Mouse (Mus musculus) embryo, embryonic 10.5 days (tissue): ENCODE data around the gene Gtf2h3.
"Not testable (repeated sequence)": the region's sequence is repeated elsewhere in the genome, so short reads cannot be mapped to it uniquely, and the experiment has no call there.

Experiments used
- DNase-seq: peaks from one replicate; pipeline ENCODE4 v3.0.0-alpha.2; 2015; ENCODE audit warnings: low spot score

Gene Gtf2h3

GRCm38 (mm10) chr5:124575467-124575866 lies 3.5 kb upstream of the Gtf2h3 start:
- no peak for DNase-seq

DNA sequence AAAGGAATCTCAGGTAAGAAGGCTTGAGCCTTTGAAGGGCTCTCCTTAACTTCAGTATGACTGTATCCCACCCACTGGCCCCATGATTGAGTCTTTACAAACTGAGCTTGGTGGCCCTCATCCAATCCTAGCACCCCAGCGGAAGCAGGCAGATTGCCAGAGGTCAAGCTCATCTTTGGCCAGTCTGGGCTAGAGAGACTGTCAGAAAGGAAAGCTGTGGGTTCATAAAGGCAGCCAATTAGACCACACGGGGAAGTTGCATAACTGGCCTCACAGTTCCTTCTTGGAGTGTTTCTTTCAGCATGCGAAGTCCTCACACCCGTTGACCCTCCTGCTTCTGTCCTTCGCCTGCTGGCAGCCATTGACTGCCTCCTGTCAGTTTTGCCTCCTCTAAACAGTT lies 3.6 kb downstream of the Gtf2h3 start:
- no peak for DNase-seq

DNA sequence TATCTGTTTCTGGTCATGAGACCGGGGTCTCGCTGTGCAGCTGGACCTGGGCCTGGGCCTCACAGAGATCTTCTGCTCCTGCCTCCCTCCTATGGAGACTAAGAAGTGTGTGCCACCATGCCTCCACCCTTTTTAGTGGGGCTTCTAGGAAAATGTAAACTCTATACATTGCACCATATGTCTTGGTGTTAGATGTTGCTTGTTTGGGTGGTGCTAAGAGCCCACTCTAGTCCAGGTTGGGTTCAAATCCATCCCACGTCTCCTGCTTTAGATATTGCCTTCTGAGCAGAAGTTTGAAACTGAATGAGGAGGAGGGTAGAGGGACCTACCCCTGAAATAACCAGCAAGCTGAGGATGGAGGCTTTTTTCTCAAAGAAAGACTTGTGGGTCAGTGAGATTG lies 13.8 kb downstream of the Gtf2h3 start:
- no peak for DNase-seq

DNA sequence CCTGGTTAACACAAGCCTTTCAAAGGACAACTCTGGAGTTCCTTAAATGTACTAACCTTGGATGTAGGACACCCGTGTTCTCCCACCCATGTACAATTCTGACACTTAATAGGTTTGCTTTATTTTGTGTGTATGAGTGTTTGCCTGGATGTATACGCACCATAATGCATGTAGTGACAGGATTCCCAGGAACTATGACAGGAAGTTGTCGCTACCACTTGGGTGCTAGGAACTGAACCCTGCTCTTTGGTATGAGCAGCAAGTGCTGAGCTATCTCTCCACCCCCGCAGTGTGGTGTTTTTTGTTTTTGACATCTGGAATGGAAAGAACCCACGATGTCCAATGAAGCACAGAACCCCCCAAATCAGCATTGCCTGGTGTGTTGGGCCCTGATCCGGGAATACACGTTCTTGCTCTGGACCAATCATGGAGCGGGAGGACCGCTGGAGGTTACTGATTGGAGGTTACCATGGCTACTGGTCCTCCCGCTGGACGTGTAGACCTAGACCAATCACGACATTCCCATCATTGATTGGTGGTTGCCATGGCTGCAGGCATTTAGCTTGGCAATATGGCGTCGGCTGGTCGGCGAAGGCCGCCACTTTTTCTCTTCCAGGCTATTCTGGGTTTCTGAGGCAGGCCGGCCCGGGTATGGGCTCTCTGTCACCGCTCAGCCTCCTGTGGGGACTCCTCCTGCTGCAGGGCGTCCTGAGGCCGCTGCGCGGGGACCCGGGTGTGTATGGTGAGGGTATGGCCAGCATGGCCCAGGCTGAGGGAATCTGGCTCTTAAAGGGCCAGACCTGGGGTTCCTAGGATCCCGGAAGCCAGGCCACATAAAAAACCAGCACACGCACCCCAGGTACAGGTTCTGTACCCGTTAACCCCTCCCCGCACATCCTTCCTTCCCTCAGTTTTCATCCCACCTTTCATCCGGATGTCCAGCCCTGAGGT lies 19.6 kb downstream of the Gtf2h3 start:
- DNase-seq, result peak; percentile 99

GRCm38 (mm10) chr5:124599726-124600125 lies 20.8 kb downstream of the Gtf2h3 start:
- DNase-seq, result not testable (repeated sequence)

GRCm38 (mm10) chr5:124602349-124602748 lies 23.4 kb downstream of the Gtf2h3 start:
- peak; percentile 78 for DNase-seq

- no peak for DNase-seq
Observed at GRCm38 (mm10) chr5:124604296-124604695, 25.4 kb downstream of the Gtf2h3 start.

- DNase-seq, result no peak
Observed at GRCm38 (mm10) chr5:124605041-124605622, 26.2 kb downstream of the Gtf2h3 start.

- DNase-seq, result no peak
Observed at GRCm38 (mm10) chr5:124610965-124611364, 32.0 kb downstream of the Gtf2h3 start.

- no peak for DNase-seq
Observed at GRCm38 (mm10) chr5:124614709-124615108, 35.8 kb downstream of the Gtf2h3 start.

- no peak for DNase-seq
Observed at GRCm38 (mm10) chr5:124618711-124619110, 39.8 kb downstream of the Gtf2h3 start.

DNA sequence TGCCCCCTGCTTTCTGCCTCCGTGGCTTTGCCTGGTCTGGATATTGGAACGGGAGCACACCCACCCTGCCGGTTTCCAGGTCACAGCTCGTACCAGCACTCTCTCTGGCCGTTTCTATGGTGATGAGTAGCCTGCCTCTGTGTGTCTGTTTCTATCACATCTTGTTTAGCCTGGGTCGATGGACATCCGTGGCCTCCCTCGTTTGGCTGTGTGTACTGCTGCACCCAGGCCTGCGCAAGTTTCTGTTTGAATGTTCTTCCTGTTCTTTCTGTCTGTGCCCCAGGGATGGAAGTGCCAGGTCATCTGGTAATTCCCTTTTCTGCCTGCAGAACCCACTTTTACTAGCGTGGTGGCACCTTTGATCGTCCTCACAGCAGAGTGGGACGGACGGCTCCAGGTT lies 42.4 kb downstream of the Gtf2h3 start:
- no peak for DNase-seq

DNA sequence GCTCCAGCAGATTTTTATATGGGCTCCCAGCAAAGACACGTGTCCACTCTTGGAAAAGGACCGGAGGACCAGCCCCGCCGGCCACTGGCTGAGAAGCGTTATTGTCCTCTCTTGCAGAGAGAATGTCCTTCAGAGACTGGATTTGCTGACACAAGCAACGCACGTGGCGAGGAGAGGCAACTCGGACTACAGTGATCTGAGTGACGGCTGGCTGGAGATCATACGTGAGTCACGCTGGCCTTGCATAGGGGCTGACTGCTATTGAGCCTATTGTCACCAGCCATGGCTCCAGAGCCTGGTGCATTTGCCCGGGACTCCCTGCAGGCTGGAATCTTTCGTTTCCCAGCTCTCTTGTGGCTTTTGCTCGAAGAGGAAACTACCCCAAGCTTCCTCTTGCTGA lies 44.0 kb downstream of the Gtf2h3 start:
- DNase-seq, result no peak

GRCm38 (mm10) chr5:124624291-124624690 lies 45.4 kb downstream of the Gtf2h3 start:
- DNase-seq, result no peak

DNA sequence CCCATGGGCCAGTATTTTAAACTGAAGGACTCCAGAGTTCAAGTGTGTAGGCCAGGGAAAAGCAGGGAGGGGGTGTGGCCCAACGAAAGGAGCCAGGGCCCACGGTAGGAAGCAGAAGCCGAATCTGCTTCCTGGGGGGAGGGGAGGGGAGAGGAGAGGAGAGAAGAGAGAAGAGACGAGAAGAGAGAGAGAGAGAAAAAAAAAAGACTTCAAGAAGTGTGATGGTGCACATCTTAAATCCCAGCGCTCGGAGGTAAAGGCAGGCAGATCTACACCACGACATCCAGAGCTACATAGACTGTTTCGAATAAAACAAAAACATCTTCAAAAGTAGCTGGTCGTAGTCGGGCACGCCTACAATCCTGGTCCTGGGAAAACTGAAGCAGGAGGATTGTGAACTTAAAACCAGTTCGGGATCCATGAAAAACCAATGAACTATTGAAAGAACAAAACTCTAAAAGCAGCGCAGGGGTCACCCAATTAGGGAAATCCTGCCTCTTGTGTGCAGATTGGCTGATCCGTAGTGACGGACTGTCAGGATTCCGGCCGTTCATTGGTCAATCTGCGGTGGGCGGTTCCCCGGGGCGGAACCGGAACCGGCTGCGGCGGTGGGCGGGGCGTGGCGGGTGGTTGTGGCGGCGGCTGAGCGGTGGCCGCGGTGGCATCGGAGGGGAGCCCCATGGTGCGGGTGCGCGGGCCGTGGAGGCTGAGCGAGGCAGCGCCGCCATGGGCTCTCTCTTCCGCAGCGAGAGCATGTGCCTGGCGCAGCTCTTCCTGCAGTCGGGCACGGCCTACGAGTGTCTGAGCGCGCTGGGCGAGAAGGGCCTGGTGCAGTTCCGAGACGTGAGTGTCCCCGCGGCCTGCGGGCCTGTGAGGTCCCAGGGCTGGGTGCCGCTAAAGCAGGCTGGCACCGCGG lies 49.8 kb downstream of the Gtf2h3 start, which contains the start of gene Atp6v0a2:
Gene Atp6v0a2, plus strand, starts transcription at position 129 of the 916 bp plus-strand sequence.
- DNase-seq, result peak; percentile 93

DNA sequence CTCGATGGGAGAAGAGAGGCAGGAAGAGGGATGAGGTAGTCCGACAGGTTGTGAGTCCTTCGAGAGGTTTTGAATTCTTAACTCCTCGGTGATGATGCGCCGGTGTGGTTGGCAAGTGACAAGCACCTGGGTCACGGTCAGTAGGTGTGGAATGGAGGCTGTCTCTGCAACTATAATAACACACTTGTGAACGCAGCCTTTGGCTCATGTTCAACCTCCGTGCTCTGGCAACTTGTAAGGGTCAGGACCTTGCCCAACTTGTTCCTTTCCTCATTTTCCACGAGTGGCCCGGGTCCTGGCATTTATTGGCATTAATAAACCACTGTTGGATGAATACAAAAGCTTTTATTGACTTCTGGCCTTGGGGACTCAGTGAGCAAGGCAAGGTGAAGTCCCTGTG lies 50.7 kb downstream of the Gtf2h3 start:
- no peak for DNase-seq

DNA sequence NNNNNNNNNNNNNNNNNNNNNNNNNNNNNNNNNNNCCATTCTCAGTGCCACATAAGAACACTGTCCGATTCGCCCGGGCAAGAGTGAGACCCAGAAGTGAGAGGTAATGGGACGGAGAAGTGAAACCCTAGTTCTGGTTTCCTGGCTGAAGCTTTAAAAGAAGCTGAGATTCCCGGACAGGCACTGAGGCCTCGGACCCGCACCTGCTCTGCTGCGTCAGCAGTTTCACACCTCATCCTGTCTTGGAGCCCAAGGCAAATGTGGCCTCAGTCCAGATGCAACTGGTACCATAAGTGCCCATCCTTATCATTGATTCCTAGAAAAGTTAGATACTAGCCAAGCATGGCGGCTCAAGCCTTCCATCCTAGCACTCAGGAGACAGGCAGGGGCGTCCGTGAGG lies 52.7 kb downstream of the Gtf2h3 start:
- no peak for DNase-seq

GRCm38 (mm10) chr5:124632461-124632860 lies 53.5 kb downstream of the Gtf2h3 start:
- DNase-seq, result no peak

DNA sequence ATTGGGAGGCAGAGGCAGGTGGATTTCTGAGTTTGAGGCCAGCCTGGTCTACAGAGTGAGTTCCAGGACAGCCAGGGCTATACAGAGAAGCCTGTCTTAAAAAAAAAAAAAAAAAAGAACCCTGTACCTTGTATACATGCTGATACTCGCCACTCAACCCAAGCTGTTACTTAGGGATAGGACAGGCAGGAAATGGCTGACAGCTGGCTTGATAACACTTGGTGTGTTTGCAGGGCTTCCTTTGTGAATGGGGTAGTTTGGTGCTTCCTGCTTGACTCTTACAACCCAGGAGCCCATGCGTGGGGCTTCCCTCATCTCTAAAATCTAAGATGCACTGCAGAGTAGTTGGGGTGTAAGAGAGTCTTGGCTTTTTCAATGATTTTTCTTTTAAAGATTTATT lies 54.5 kb downstream of the Gtf2h3 start:
- DNase-seq, result no peak

DNA sequence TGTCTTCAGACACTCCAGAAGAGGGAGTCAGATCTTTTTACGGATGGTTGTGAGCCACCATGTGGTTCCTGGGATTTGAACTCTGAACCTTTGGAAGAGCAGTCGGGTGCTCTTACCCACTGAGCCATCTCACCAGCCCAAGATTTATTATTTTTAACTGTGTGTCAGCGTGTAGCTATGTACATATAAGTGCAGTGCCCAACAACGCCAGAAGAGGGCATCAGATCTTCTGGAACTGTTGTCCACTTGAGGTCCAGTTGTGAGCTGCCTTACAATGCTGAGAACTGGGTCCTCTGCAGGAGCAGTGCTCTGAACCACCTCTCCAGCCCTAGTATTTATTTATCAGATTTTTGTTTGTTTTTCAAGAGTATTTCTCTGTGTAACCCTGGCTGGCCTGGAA lies 56.1 kb downstream of the Gtf2h3 start:
- peak; percentile 41 for DNase-seq

DNA sequence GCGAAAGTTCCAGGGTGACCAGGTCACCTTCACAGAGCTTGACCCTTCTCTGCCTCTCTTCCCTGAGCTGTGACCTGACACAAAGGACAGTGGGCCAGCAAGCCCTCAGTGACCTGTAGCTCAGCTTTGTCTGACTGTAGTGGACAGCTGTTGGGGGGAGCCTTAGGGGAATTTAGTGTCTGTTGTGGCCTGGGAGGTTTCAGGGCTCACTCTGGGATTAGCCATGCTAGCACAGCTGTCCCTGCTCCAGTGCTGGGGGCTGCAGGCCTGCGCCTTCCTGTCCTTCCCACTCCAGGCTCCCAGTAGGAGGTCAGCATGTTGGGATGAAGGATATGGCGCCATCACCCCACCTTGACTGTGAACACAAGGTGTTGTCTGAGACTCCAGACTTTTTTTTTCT lies 57.2 kb downstream of the Gtf2h3 start:
- no peak for DNase-seq

- DNase-seq, result no peak
Observed at GRCm38 (mm10) chr5:124636694-124637093, 57.8 kb downstream of the Gtf2h3 start.
